Mouse (Mus musculus): Measurements from ENCODE around the gene Srsf12. TPM values are rescaled to one million over a fixed set of nuclear protein-coding genes. Genes with fewer than 3 reads are reported as not detected.

Srsf12 gene
- total RNA-seq, 2 experiments from 2014 or later = 29.2 to 33.8 TPM

DNA sequence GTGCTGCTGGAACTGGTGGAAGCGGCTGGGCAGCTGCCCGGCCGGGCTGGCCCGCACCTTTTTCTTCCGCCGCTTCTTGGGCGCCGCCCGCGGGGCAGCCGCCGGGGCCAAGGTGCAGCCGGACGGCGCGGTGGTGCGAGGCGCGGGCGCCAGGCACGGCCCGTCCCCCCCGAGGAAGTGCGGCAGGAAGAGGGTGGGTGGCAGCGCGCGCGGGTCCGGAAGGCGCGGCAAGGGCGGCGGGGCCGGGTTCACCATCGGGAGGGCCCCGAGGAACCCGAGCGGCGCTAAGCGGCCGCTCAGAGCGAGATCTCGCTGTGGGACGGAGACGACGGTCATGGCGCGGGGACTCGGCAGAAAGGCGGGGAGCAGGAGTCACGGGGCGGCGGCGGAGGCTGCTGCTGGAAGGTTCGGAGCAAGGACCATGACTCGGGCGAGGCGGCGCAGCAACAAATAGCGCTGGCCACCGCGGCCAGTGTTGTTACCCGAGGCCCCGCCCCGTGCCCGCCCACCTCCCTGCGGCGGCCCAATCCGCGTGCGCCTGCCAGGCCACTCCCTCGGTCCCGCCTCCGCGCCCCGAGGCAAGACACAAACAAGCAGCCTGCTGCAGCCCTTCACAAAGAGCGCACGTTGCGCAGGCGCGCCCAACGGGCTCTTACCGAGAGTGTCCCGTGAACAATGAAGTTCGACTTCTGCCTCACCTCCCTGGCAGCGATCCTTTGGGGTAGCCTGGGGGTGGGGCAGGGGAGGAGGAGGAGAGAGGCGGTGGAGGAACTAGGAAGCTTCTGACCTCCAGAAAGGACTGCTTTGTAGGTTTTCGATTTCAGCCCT lies 39.5 kb downstream of the Srsf12 start:
- DNase-seq (ENCODE audit: low spot score in 2 of 2) = peak; percentile 96 to 99

DNA sequence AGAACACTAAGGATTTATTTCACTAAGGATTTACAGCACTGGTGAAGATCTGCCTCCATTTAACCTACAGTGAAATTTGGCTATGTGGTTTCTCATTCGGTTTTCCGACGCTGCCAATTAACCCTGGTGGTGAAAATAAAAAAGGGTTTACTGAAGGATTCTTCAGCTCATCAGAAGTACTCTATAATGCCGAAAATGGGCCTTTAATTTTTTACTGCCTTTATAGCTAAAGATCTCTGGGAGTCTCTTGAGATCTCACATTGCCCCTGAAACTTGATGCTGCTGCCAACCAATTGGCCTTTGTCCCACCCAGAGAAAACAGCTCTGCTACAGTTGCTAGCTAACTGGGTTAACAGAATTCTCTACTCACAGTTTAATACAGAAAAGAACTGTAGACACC lies 40.1 kb downstream of the Srsf12 start:
- peak in 1 of 2 experiments; percentile 7 for DNase-seq (ENCODE audit: low spot score in 2 of 2)

DNA sequence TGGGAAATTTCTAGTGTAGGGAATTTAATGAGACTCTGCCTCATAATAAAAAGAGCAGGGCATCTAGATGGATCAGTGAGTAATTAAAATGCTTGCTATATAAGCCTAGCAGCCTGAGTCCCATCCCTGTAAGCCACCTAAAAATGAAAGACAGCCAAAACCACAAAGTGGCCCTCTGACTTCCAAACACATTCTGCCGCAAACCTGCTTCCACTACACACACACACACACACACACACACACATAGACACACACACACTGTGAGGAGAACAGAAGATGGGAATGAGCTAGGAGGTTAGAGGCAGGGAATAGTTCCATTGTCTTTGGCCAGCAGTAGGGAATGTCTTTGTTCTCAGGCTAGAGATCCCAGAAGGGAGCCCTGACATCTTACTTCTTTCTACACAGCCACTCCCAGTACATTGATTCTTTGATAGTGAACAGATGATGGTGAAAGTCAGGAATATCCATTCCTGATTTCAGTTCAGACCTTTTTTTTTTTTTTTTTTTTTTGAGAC lies 41.0 kb downstream of the Srsf12 start:
- DNase-seq (ENCODE audit: low spot score in 2 of 2) = no peak

DNA sequence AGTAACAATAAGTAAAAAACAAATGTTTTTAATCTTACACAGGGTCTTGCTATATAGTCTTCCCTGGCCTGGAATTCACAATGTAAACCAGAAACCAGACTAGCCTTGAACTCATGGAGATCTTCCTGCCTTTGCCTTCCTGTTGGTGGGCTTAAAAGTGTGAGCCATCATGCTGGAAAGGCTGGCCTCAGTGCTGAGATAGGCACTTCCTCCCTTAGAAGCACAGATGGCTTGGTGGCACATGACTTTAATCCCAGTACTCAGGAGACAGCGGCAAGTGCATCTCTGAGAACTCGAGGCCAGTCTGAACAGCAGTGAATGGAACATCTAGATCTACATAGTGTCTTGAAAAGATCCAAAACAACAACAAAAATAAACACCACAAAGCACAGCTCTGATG lies 42.1 kb downstream of the Srsf12 start:
- no peak for DNase-seq (ENCODE audit: low spot score in 2 of 2)

DNA sequence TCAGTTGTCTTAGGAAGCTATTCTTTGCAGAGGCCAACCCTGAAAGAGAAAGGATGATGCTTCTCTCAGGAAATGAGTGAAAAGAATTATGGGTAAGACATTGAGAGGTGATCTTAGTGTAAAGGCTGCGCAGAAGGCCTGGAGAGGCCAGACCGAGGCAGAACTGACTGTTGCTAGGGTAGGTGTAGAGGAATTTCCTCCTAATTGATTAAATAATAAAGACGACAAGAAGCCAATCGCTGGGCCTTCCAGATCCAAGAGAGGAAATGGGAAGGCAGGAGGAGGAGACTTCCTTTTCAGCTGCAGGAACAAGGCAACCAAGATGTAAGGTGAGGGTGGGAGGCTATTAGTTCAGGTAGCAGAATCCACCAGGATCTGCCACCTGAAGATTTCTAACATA lies 45.9 kb downstream of the Srsf12 start:
- DNase-seq (ENCODE audit: low spot score in 2 of 2) = no peak

DNA sequence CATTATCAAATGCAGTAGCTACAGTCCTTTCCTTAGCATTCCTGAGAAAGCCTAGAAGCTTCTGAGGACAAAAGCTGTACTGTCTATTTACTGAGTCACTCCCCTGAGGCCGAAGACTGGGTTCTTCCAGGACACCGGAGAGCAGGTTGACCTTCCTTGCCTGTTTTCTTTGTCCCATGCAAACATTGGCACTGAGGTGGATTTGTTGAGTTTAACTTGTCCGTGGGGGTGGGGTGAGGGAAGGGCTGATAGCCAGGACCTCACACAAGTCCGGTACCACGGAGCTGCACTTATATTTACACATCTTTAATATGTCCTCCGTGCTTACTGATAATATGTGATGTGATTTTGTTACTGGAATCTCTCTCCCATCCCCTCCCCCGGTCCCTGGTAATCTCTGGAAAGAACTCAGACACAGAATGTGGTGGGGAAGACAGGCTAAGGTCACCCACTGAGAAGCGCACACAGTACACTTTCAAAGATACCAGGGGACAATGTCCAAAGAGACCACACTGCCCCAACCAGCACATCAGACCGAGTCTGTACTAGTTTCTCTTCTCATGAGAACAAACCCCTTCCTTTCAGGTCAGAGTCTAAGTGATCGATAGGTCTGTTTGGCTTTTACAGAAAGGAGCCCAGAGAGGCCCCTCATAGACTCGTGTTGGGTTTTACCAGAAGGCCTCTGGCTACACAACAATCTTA lies 48.6 kb downstream of the Srsf12 start:
- no peak for DNase-seq (ENCODE audit: low spot score in 2 of 2)

DNA sequence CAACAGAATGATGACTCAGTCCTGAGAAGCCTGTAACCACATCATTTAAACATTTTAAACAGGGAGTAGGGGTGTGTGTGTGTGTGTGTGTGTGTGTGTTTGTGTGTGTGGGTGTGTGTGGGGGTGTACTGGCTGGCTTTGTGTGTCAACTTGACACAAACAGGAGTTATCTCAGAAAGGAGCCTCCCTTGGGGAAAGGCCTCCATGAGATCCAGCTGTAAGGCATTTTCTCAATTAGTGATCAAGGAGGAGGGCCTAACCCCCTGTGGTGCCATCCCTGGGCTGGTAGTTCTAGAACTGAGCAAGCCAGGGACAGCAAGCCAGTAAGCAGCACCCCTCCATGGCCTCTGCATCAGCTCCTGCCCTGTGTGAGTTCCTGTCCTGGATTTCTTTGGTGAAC lies 51.5 kb downstream of the Srsf12 start:
- DNase-seq (ENCODE audit: low spot score in 2 of 2) = no peak

DNA sequence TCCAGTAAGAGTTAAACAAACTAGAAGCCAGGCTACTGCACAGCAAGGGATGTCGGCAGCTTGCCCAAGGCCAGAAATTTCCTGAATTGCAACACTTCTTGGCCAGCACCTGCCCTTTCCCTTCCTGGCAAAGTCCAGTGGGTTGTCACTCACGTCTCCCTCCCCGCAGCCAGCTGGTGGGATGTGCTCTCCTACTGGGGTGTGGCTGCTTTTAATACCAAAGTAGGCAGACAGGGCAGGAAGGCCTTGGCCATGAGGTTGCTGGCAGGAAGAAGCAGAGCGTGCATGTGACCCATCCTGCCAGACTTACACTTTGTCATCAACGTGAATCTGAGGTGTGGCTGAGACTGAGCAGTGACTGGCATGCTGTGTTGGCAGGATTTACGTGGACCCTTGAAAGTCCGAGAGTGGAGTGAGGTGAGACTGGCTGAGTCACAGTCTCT lies 52.5 kb downstream of the Srsf12 start:
- DNase-seq (ENCODE audit: low spot score in 2 of 2) = peak; percentile 13 to 39

DNA sequence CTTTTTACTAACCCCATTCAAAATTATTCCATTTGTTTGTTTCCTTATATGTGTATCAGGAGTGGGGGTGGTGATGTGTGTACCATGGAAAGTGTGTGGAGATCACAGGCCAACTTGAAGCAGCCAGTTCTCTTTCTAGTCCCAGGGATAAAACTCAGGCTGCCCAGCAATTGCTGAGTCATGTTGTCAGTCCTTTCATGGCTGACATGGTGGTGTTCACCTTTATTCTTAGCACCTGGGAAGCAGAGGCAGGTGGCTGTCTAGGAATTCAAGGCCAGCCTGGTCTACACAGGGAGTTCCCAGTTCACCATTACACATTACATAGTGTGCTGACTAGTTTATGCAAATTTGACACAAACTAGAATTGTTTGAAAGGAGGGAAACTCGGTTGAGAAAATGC lies 54.1 kb downstream of the Srsf12 start:
- DNase-seq (ENCODE audit: low spot score in 2 of 2) = no peak

DNA sequence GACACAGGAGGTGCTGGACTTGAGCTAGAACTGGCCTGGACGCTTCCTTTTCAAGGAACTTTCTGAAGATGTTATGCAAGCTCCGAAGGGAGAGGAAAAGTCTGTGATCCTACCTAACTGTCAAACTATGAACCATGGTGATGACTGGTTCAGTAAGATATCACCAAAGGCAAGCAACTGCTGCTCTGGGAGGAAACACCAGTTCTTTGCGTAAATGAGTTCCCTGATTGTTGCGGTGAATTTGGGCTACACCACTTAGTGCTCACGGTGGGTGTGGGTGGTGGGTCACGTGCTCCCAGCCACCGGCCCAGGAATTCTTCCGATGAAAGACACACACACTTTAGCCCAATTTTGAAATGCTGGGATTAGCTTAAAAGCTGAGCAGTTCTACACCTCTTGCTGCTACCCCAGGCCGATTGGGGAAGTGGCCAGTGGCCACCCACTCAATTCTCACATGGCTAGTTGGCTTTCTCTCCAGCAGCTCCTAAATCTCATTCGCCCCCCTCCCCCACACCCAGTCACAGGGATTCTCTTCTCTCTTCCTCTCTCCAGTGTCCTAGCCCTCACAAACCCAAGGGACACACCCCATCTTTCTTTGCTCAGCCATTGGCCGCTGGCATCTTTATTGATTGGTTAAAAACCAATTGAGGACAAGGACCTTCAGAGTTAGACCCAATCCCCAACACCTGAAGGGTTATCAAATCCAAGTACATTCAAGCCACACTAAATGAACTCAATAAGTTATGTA lies 56.4 kb downstream of the Srsf12 start:
- DNase-seq (ENCODE audit: low spot score in 2 of 2) = no peak

DNA sequence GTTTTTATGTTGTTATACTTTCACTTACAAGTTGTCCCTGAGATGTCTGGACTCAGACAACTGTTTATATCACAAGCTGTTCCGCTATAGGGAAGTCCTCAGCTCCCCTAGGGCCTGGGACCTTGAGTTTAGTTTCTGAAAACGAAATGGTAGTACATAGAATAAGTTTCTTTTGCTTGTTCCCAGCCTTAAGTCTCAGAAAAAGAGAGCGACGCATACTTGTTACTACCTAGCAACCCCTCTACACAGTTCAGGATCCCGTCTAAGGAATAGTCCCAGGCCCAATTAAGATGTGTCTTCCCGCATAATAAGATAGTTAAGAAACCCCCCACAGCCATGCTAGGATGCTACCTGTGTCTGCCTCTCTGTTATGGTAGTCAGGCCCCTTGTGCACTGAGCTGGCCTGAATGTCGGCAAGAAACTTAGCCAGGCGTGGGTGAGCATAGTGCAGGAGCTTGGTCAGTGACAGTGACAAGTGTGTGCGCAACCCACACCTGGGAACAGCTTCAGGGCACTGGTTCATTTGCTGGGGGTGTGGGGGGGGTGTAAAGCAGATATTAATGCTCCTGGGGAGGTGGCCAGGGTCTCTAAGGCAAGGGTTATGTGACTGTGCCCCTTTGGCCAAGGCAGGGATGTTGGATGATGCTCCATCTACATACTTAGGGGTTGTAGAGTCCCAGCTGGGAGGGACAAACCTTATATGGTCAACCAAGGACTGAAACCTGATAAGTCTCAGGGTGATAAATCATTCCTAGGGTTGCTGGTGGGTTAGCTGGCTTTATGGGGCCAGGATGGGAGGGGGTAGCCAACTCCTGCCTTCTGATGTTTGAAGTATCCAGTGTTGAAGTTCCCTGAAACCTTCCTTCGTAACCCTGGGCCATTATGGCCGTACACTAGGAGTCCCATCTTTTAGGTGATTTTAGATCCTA lies 61.9 kb downstream of the Srsf12 start:
- no peak for DNase-seq (ENCODE audit: low spot score in 2 of 2)

DNA sequence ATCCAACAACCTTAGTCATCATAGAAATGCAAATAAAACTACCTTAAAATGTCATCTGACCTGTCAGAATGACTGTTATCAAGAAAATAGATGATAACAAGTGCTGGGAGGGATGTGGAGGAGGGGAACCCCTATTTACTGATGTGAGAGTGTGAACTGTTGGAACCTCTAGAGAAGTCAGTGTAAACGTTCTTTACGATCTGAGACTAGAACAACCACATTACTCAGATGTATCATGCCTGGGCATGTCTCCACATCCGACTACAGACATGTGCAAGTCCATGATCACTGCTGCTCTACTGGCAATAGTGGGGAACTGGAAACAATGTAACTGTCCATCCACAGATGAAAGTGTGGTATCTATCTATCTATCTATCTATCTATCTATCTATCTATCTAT lies 64.6 kb downstream of the Srsf12 start:
- DNase-seq (ENCODE audit: low spot score in 2 of 2) = no peak

DNA sequence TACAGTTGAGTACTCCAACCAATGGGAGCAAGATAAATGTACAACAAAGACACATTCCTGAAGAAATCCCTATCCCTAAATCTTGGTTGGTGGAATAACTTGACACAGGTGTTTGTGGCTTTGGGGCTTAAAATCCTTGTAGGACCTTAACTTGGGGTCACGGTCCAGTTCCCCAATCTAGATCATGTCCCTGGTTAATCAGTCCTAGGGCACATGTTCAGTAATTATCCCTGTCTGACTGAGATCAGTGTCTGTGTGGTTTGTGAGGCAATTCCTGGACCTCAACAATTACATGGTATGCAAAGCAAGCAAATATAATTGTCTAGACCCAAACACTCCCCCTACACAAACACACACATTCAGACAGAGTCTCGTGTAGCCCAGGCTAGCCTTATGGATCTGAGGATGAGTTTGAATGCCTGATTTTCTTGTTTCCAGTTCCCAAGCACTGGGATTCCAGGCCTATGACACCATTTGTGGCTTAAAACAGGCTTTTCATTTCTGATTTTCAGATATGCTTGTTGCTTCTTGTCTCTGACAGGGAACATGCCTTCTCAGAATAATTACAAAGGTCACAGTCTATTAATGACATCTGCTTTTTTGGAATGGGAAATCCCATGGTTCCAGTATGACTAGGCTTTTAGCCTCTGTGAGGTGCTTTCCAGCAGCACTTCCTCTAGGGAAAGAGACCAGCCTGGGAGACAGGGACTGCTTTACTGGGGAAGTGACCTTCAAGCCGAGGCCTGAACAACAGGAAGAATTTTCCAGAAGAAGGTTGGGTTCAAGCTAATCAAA lies 73.3 kb downstream of the Srsf12 start:
- no peak for DNase-seq (ENCODE audit: low spot score in 2 of 2)

Other genes starting within 250 kb of the Srsf12 start
- gene Rragd, start 226.0 kb upstream of the Srsf12 start, total RNA-seq (2021) = 10 to 100 TPM; 50.1 to 56.0 TPM
- 100 to 1,000 TPM; 104 to 112 TPM for gene Ube2j1, start 177.6 kb upstream of the Srsf12 start, total RNA-seq (2021)
- gene Gabrr2, start 146.0 kb upstream of the Srsf12 start, total RNA-seq (2021) = not detected
- gene Gabrr1, start 76.5 kb upstream of the Srsf12 start, total RNA-seq (2021) = under 1 TPM; 0.21 to 0.41 TPM
- gene Pm20d2, start 19.3 kb upstream of the Srsf12 start, total RNA-seq (2021) = 10 to 100 TPM; 10.9 to 12.3 TPM
- 100 to 1,000 TPM in 1 of 2 experiments, 10 to 100 TPM in 1; 97.2 to 109 TPM for gene Pnrc1, start 81.2 kb downstream of the Srsf12 start, total RNA-seq (2021)
- 10 to 100 TPM; 20.9 to 23.3 TPM for gene Rngtt, start 101.3 kb downstream of the Srsf12 start, total RNA-seq (2021)

Data from layer of hippocampus, postnatal 14 days (tissue).